Mouse (Mus musculus) liver, embryonic 14.5 days (tissue): ENCODE results near the gene Slc35d3. TPM values are rescaled to one million over a fixed set of nuclear protein-coding genes. Genes with fewer than 3 reads are reported as not detected.

Source experiments
- ATAC-seq: fragments of 200-750 bp; cut with Nextera tagmentation; 2 replicates; pipeline ENCODE4 v1.8.0; 2017; ENCODE audit warnings: moderate number of reproducible peaks, mild to moderate bottlenecking, moderate library complexity; ENCODE audit not compliant: insufficient read depth
- DNase-seq, 3 experiments: peaks; one replicate each; pipeline ENCODE4 v3.0.0-alpha.2; 2012 to 2013; ENCODE audit warnings: low read depth in 3 of 3, low spot score in 3 of 3
- H3K27ac ChIP-seq: fragments of 300-500 bp; sonication (generic); 2 replicates; pipeline ENCODE4 v1.5.1; 2014; ENCODE audit warnings: moderate library complexity, mild to moderate bottlenecking, control low read depth, inconsistent platforms
- H3K27me3 ChIP-seq: fragments of 300-500 bp; sonication (generic); 2 replicates; pipeline ENCODE4 v1.6.1; 2014; ENCODE audit warnings: mild to moderate bottlenecking, low read length, moderate library complexity; ENCODE audit not compliant: control insufficient read depth, insufficient read depth
- H3K36me3 ChIP-seq: fragments of 300-500 bp; sonication (generic); replicated peaks from 2 replicates; pipeline ENCODE4 v1.6.1; 2014; ENCODE audit warnings: low read depth; ENCODE audit not compliant: control insufficient read depth, insufficient read depth
- H3K4me1 ChIP-seq, 2 experiments: fragments of 200-500 bp in 1 of 2; fragments of 300-500 bp in 1 of 2; sonication (generic) in 1 of 2; replicated peaks; 2 replicates each; pipeline ENCODE4 v1.6.1; 2012 to 2014; ENCODE audit warnings: antibody characterized with exemption in 1 of 2, inconsistent platforms in 1 of 2, low read length in 1 of 2; ENCODE audit not compliant: control insufficient read depth in 2 of 2, insufficient read depth in 2 of 2
- H3K4me2 ChIP-seq: fragments of 300-500 bp; sonication (generic); 2 replicates; pipeline ENCODE4 v1.6.1; 2014; ENCODE audit warnings: low read depth, mild to moderate bottlenecking, control low read depth, moderate library complexity
- H3K4me3 ChIP-seq, 2 experiments: fragments of 200-500 bp in 1 of 2; fragments of 300-500 bp in 1 of 2; sonication (generic) in 1 of 2; 2 replicates each; pipeline ENCODE4 v1.5.1; 2012 to 2014; ENCODE audit warnings: low read depth in 2 of 2, low read length in 2 of 2, mild to moderate bottlenecking in 2 of 2, control low read depth in 1 of 2, inconsistent platforms in 1 of 2, moderate library complexity in 1 of 2; ENCODE audit not compliant: insufficient read depth in 1 of 2
- H3K9ac ChIP-seq: fragments of 300-500 bp; sonication (generic); replicated peaks from 2 replicates; pipeline ENCODE4 v1.6.1; 2014; ENCODE audit warnings: mild to moderate bottlenecking, control low read depth, moderate library complexity
- H3K9me3 ChIP-seq: fragments of 300-500 bp; sonication (generic); 2 replicates; pipeline ENCODE4 v1.6.1; 2016; ENCODE audit warnings: low read length, mixed read lengths; ENCODE audit not compliant: control insufficient read depth
- CTCF ChIP-seq: IDR thresholded peaks from 2 replicates; pipeline ENCODE4 v1.5.1; 2016; ENCODE audit warnings: antibody characterized with exemption, low read depth, control low read depth
- EP300 ChIP-seq: IDR thresholded peaks from 2 replicates; pipeline ENCODE4 v1.6.1; 2016; ENCODE audit warnings: antibody characterized with exemption, low read depth
- WGBS: fragments of 180-500 bp; shearing (Covaris S2); extraction: QIAGEN DNeasy Blood & Tissue Kit; methylation state at CpG from one replicate; pipeline ENCODE4 v1.1.7; 2014; ENCODE audit not compliant: insufficient replicate concordance; 5-methylcytosine and 5-hydroxymethylcytosine counted together
- polyA plus RNA-seq, 2 experiments: library from polyadenylated mRNA; depleted of rRNA in 1 of 2; stranded (reverse) in 1 of 2; unstranded in 1 of 2; fragments of >200 nt; fragmentation: Nextera tagmentation in 1 of 2; extraction: Ambion mirVana in 1 of 2; gene quantifications; 2 replicates each; pipeline versions ENCODE4 v1.2.1 to v1.2.3; 2012 to 2014

The Slc35d3 gene
- polyA plus RNA-seq (2012; rRNA removed) (1.8 and 2.2 TPM in 2 replicates), polyA plus RNA-seq (2014; fragmentation: Nextera tagmentation; extraction: Ambion mirVana) (1.8 and 2.4 TPM in 2 replicates)

DNA sequence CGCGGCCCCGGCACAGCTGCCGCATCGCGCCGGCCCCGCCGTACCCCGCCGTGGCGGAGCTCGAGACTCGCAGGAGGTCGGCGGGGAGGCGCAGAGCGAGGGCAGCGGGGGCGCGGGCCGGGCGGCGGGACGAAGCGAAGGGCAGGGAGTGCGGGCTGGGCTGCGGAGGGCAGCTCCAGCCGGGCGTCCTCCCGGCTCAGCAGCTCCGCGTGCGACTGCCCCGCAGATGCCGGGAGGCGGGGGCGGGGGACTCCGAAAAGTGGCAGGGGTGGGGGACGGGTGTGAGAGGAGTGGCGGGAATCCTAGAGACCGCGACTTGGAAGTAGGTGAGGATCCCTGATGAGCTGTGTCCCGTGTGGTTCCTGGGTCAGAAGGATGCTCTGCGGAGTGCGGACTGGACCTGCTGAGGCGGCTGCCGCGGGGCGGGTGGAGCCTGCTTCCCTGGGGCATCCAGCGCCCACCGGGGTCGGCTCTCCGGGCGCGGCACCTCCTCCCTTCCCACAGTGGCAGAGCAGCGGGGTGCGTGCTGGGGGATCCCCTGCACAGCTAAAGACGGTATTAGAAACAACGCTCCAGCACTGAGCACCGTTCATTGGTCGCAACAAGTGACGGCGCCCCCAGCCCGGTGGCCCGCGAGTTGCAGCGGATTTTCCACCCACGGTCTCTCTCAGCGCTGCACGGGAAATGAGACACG lies at the start of gene Slc35d3:
TSS of gene Slc35d3 (minus strand) at position 462 of the 694 bp plus-strand sequence.
- Histone ChIP-seq H3K9ac (no peak within 1 kb of the TSS), H3K9me3 (no peaks in the 10 kb centered on the region), H3K27me3 (peaks cover 51% of the 10 kb centered on the region), H3K36me3 (no peaks in the 10 kb centered on the region), H3K27ac (no peak within 1 kb of the TSS), H3K4me1 (peaks cover 0 to 5% of the 10 kb centered on the region in 2 experiments; a peak in 2 of 4 replicates), H3K4me3 (peak within 1 kb of the TSS; percentile 41 to 49), H3K4me2 (peak within 1 kb of the TSS; percentile 64)
- no peak for DNase-seq
- ATAC-seq: no peak
- TF ChIP-seq CTCF (no peak), EP300 (no peak)
- under 1% methylated on average over 68 of the region's 72 CpGs for WGBS

DNA sequence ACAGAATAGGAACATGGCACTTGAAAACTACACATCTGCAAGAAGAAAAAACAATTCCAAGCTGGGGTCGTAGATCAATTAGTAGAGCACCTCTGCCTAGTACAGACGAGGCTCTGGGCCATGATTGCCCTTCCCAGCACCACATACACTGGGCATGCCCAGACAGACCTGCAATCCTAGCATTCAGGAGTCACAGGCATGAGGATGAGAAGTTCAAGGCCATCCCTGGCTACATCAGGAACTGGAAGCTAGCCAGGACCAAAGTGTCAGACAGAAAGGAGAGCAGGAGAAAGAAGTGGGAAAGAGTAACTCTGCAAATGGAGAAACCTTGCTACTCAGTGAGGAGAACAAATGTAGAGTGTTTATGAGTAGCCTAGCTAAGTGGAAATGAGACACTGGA lies 48.9 kb upstream of the Slc35d3 start:
- Histone ChIP-seq H3K27ac (no peak overlapping the region), H3K4me2 (no peak overlapping the region), H3K9ac (no peak overlapping the region), H3K4me1 (no peaks in the 10 kb centered on the region), H3K4me3 (no peak overlapping the region), H3K36me3 (no peaks in the 10 kb centered on the region), H3K9me3 (no peaks in the 10 kb centered on the region), H3K27me3 (no peaks in the 10 kb centered on the region)
- 52% methylated on average over 2 of the region's 2 CpGs for WGBS
- no peak for ATAC-seq
- no peak for DNase-seq
- TF ChIP-seq CTCF (no peak), EP300 (no peak)

DNA sequence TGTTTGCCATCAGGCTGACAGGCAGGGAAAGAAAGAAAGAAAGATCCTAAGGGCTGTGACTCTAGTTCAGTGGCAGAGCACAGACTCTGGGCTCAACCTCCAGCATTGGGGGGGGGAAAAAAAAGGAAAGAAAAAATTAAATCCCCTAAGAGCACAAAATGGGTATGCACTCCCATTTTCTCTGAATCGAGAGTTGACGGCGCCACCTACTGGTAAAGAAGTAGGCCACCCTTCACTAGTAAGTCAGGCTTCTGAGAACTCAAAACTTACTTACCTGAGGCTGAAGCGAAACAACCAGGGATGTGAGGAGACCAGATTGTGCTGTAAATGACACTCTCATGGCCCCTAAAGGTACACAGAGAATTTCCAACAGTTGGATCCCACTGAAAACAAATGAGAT lies 42.7 kb upstream of the Slc35d3 start:
- Histone ChIP-seq H3K4me1 (no peaks in the 10 kb centered on the region), H3K36me3 (no peaks in the 10 kb centered on the region; the same call in 1 of the 2 replicates), H3K9me3 (no peaks in the 10 kb centered on the region), H3K9ac (no peak overlapping the region), H3K4me3 (no peak overlapping the region), H3K27me3 (no peaks in the 10 kb centered on the region), H3K4me2 (no peak overlapping the region), H3K27ac (no peak overlapping the region)
- WGBS: 13% methylated on average over 4 of the region's 4 CpGs
- TF ChIP-seq EP300: no peak
- peak; percentile 73 for TF ChIP-seq CTCF
- ATAC-seq (no peak), DNase-seq (no peak)

DNA sequence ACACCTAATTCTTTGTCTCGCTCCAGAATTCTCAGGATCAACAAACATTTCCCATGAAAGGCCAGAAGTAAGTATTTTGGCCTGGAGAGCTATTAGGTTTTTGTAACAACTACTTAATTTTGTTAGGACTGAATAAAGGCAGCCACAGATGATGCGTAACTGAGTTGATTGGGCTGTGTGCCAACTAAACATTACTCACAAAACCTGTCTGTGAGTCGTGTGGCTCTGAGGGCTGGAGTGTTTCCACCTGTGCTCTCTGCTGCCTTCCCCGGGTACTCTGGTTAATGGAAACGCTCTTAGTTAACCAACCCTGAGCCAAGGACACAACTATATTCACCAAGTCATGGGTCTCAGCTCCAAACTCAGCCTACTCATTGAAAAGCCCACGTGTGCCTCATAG lies 41.9 kb upstream of the Slc35d3 start:
- no peaks in the 10 kb centered on the region for H3K9me3 ChIP-seq
- TF ChIP-seq EP300: no peak
- TF ChIP-seq CTCF: no peak
- DNase-seq: no peak
- no peak overlapping the region for H3K9ac ChIP-seq
- no peak overlapping the region for H3K27ac ChIP-seq
- 71% methylated on average over 6 of the region's 6 CpGs for WGBS
- no peak for ATAC-seq
- no peaks in the 10 kb centered on the region; the same call in 1 of the 2 replicates for H3K36me3 ChIP-seq
- H3K4me3 ChIP-seq: no peak overlapping the region
- no peaks in the 10 kb centered on the region for H3K27me3 ChIP-seq
- no peaks in the 10 kb centered on the region for H3K4me1 ChIP-seq
- no peak overlapping the region for H3K4me2 ChIP-seq

DNA sequence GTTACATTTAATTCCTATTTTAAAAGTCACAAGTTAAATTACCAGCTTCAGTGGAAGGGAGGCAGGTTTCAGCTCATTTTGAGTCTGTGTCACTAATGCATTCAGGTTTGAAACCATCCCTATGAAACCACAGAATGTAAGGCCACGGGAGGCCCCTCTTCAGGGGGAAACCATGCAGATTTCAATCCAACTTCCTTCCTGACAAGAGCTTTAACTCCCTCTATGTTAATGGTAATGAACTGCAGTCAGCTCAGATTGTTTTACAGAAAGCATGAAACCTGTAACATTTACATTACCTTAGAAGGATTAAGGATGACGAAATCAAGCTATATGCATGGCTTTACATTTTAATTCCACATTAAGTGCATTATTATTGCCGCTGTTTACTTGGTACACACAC lies 40.4 kb upstream of the Slc35d3 start:
- Histone ChIP-seq H3K27me3 (no peaks in the 10 kb centered on the region), H3K27ac (no peak overlapping the region), H3K9me3 (no peaks in the 10 kb centered on the region), H3K4me2 (no peak overlapping the region), H3K36me3 (no peaks in the 10 kb centered on the region; the same call in 1 of the 2 replicates), H3K4me3 (no peak overlapping the region), H3K9ac (no peak overlapping the region), H3K4me1 (0 out of 4 replicates have a peak, but pooled peaks cover 0 to under 1% of the 10 kb centered on the region in 2 experiments)
- TF ChIP-seq EP300: no peak
- no peak for TF ChIP-seq CTCF
- DNase-seq: no peak
- no peak for ATAC-seq
- WGBS: 46% methylated on average over 3 of the region's 3 CpGs
